Mouse (Mus musculus) cerebellum, adult 11-12 months (tissue): ENCODE measurements around the gene Plcxd1.
"Not testable (repeated sequence)": the region's sequence is repeated elsewhere in the genome, so short reads cannot be mapped to it uniquely, and the experiment has no call there.

Experiments
- DNase-seq: peaks from one replicate; pipeline ENCODE4 v3.0.0; 2022

Gene Plcxd1

GRCm38 (mm10) chr5:110107581-110108304 lies 8.0 kb downstream of the Plcxd1 start, which contains the start of gene Gtpbp6:
Gtpbp6 (minus strand) TSS chr5:110108197.
- peak; percentile 97 for DNase-seq

GRCm38 (mm10) chr5:110108305-110108628 lies 8.5 kb downstream of the Plcxd1 start:
- no peak for DNase-seq

GRCm38 (mm10) chr5:110109991-110110441 lies 10.2 kb downstream of the Plcxd1 start, which contains the start of gene Zfp605:
Zfp605 (plus strand) TSS chr5:110110092.
- DNase-seq = peak; percentile 93

DNA sequence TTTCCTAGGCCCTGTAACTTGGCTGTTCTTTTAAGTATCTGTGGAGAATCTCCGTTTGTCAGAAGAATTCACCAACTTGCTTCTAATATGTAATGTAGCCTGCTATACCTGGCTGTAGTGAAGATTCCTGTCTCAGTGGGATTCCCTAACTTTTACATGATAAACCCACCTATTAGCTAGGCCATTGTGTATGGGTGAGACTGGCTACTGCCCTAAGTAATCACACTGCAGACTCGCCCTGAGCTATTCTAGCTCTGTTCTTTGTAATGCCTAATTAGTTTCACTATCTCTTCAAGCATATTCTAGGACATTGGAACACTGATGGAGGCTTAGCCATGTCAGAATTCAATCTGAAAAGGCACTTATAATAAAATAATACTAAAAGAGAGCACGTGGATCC lies 22.6 kb downstream of the Plcxd1 start:
- DNase-seq = not testable (repeated sequence)

DNA sequence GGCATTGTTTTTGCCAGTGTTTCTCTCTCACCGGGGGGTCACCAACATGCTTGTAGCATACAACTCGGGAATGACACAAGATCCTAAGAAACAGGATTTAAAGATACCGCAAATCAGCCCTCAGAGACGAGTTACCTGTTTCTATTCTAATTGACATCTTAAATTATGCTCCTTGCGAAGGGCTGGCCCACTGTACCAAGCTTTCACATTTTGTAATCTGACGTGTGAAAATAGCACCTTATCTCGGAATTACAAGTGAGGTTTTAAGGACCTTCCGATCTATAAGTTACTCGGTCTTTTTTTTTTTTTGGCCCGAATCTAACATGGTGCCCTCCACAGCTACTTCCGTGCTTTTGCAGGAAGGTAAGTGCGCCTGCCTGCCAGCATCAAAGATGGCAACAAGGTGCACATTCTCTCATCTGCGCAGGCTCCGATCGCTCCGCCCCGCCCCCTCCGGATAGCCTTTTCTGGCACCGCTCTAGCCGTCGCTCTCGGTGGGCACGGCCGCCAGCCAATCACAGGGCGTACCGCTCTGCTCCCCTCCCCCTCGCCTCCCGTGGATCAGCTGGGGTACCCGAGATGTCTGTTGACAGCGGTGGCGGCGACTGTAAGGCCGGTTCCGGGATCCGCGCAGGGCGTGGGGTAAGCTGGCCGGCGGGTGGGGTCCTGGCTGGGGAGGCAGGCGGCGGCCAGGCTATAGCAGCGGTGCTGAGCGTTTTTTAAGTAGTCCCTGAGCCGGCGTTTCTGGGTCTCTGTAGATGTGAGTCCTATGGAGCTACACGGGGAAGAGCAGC lies 35.7 kb downstream of the Plcxd1 start, which contains the start of gene Chfr:
Gene Chfr (plus strand): TSS at position 550 of the 794 bp plus-strand sequence.
- DNase-seq = peak; percentile 99

- no peak for DNase-seq
Observed at GRCm38 (mm10) chr5:110136087-110136464, 36.3 kb downstream of the Plcxd1 start.

- DNase-seq = no peak
Observed at GRCm38 (mm10) chr5:110137816-110138215, 38.0 kb downstream of the Plcxd1 start.

DNA sequence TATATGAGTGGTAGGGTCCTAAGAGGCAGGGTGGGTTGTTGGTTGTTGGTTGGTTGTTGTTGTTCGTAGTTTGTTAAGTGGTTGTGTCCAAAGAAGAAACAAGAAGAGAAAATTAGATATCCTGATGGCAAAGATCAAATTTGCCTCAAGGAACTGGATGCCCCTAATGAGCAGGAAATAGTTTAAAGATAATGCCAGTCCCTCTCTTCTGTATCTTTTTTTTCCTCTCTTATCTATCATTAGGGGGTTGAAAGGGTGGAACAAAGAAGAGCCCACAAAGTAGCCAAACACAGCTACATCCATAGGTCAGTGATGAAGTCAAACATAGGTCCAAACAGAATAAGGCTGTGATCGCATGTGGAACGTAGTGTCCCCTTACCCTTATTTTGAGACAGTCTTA lies 39.6 kb downstream of the Plcxd1 start:
- no peak for DNase-seq

DNA sequence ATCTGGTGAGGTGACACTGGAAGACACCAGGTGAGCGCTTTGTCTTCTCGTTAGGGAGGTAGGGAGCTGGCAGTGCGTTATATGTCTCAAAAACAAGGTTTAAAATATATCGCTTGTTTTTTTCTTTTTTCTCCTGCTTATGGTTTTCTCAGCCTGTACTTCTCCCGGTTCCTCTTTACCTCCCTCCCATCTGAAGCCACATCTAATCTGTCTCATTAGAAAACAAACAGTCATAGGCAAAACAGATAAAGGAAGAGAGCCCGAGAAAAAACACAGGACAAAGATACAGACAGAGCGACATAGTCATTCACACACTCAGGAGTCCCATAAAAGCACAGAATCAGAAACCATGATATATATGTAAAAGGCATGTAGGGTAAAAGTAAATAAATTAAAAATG lies 40.7 kb downstream of the Plcxd1 start:
- DNase-seq = no peak

DNA sequence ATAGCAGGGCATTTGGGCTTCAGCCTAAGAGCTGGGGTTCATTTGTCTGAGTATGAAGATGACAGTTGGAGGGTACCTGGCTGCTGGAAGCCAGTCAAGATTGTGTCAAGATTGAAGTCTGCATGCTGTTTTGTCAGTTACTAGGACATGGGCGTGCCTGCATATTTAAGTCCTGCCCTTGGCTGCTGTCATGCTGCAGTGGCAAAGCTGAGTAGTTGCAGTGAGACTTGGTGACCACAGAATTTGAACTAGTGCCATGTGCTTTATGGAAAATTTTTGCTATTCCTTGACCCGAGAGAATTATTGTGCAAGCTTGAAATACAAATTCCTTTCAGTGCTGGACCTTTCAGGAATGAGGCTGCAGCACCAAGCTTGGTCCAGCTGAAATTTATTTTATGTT lies 42.5 kb downstream of the Plcxd1 start:
- no peak for DNase-seq

GRCm38 (mm10) chr5:110143007-110143406 lies 43.2 kb downstream of the Plcxd1 start:
- no peak for DNase-seq
